Mouse (Mus musculus) bone marrow macrophage, adult 2 months (primary cell): ENCODE results near the gene Tpk1.

Source experiments
- CTCF ChIP-seq: IDR thresholded peaks from 2 replicates; pipeline ENCODE4 v1.5.1; 2012; ENCODE audit warnings: low read depth, mild to moderate bottlenecking, low read length, moderate library complexity
- POLR2A ChIP-seq: IDR thresholded peaks from 2 replicates; pipeline ENCODE4 v1.6.1; 2012; ENCODE audit warnings: mild to moderate bottlenecking, low read depth, low read length, borderline replicate concordance

DNA sequence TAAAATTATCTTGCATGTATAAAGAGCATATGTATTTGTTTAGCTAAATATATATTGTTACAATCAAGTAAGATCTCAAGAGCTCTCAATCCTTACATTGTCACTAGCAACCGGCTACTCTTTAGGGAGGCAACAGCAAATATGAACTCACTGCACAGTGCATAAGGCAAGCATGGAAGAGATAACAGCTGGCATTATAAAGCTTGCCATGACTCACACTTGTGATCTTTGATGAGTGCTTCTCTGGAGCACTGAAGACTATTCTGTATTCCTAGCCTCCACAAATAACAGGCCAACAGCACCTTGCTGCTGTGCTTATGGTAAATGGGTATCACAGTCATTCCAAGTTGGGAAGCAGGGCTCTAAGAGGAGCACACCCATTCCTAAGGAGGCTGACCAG lies 98.2 kb downstream of the Tpk1 start:
- TF ChIP-seq POLR2A (no peak), CTCF (no peak)
